Mouse (Mus musculus): ENCODE results near the gene Arhgef1.

Gene Arhgef1

DNA sequence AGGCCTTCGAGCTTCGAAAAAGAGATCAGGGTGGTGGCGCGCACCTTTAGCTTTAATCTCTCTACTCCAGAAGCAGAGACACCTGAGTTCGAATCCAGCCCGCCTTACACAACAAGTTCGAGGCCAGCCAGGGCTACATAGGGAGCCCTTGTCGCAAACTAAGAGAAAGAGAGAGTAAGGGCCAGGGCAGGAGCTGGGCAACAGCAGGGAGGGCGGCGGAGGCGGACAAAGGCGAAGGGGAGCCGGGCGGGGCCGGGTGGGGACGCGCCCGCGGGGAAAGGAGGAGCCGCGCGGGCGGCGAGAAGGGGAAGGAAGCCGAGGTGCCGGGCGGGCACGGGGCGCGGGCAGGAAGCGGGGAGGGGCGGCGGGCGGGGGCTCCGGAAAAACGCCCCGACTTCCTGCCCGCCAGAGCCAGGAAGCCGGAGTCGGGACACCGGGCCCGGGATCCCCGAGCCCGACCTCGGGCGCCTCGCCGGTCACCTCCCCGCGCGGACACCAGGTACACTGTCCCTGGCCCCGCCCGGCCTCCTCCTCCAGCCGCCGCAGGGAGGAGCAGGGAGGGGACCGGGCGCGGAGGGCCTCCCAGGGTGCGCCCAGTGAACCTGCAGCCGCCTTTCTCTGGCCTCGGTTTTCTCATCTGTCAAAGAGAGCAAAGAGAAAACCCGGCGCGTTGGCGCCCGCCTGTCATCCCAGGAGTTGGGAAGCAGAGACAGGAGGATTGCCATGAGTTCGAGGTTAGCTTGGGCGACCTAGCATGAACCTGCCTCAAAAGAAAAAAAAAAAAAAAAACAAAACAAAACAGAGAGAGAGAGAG lies at the start of gene Arhgef1:
TSS of gene Arhgef1 (plus strand) at position 283 of the 814 bp plus-strand sequence.
- DNase-seq: peak; percentile 53

- no peak for DNase-seq
Measured at GRCm38 (mm10) chr7:24853233-24853563, 49.5 kb upstream of the Arhgef1 start.

- no peak for DNase-seq
Measured at GRCm38 (mm10) chr7:24853695-24854094, 49.0 kb upstream of the Arhgef1 start.

GRCm38 (mm10) chr7:24856460-24857120 lies 46.1 kb upstream of the Arhgef1 start:
- no peak for DNase-seq

GRCm38 (mm10) chr7:24859234-24859633 lies 43.5 kb upstream of the Arhgef1 start:
- DNase-seq: no peak

- DNase-seq: no peak
Measured at GRCm38 (mm10) chr7:24861913-24862312, 40.8 kb upstream of the Arhgef1 start, which contains the start of gene Gm9844. TSS of gene Gm9844 (plus strand) at chr7:24862213.

DNA sequence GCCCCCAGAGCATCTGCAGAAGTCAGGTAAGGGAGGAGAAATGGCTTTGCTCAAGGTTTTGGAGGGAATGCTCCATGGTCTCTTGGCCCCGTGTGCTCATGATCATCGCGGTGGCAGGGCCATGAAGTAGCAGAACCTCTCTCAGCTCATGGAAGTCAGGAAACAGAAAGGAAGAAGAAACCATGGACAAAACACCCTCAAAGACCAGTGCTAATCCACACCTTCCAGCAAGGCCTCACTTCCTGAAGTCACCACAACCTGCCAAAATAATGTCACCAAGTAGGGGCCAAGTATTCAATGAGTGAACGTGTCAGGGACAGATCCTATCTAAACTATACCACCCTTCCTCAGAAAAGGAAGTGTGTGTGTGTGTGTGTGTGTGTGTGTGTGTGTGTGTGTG lies 39.9 kb upstream of the Arhgef1 start:
- no peak for DNase-seq

DNA sequence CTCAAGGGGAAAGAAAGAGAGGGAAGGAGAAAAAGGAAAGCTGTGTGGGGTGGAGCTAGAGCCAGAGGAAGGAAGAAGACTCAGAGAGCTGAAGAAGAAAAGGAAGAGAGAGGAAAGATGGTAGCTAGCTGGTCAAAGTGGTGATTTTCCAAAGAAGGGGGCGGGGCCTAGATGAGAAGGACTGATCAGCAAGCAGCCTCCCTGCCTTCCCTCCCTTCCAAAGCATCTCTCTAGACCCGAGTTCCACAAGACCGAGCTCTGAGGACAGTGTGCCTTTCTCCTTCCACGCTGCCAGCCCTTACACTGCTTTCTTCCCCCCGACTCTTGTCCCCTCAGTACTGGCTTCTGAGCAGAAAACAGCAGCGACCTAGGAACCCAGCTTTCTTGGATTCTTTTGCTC lies 38.6 kb upstream of the Arhgef1 start:
- DNase-seq: no peak

GRCm38 (mm10) chr7:24869080-24869479 lies 33.6 kb upstream of the Arhgef1 start:
- no peak for DNase-seq

DNA sequence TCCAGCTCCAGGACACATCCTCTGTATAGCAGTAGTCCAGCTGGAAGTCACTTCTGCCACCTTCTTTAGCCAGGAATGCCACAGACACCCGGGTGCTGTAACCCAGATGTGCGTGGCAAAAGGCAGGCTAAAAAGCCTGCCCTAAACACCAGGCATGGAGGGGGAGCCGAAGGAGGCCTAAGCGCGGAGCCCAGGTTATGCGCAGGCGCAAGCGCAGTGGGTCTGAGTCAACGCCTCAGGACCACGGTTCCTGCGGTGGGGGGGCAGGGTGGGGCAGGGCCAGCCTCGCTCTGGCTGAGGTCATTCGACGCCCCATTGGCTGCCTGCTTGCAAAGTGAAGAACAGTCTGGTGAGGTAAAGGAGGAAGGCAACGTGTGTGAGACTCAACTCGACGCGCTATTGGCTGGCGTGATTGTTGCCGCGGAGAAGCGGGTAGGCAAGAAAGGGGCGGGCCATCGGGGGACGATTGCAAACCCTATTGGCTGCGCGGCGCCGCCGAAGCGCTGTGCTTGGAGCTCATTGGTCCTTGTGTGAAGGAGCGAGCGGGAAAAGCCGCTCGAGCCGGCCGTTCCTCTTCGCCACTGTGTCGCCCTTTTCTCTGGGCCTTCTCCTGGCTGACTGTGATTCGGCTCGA lies 33.1 kb upstream of the Arhgef1 start, which contains the start of the genes Lypd4 and Dmrtc2:
TSS of gene Lypd4 (minus strand) at position 410 of the 634 bp plus-strand sequence.
TSS of gene Dmrtc2 (plus strand) at position 526 of the 634 bp plus-strand sequence.
- no peak for DNase-seq

DNA sequence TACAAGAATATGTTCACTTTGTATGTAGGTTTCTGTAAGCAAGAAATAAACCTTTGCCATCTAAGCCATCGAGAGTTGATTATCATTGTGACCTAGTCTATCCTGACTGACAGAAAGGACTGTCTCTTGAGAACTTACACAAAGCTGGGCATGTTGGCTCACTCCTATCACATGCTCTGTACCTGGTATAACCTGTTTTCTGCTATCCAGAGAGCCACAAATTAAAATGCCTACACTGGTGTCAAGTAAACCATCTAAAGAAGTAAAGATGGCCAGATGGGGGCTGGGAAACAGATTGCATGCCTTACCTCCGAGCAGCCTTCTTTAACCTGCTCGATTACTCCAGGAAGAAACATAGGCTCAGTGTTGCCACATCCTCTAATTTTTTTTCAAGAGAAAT lies 25.1 kb upstream of the Arhgef1 start:
- DNase-seq: no peak

GRCm38 (mm10) chr7:24879620-24880019 lies 23.1 kb upstream of the Arhgef1 start:
- no peak for DNase-seq

- no peak for DNase-seq
Measured at GRCm38 (mm10) chr7:24882416-24883199, 20.1 kb upstream of the Arhgef1 start.

- DNase-seq: peak; percentile 98
Measured at GRCm38 (mm10) chr7:24883896-24884692, 18.6 kb upstream of the Arhgef1 start, which contains the start of gene Rps19. TSS of gene Rps19 (plus strand) at chr7:24884371.

- DNase-seq: no peak
Measured at GRCm38 (mm10) chr7:24884693-24885291, 17.9 kb upstream of the Arhgef1 start.

DNA sequence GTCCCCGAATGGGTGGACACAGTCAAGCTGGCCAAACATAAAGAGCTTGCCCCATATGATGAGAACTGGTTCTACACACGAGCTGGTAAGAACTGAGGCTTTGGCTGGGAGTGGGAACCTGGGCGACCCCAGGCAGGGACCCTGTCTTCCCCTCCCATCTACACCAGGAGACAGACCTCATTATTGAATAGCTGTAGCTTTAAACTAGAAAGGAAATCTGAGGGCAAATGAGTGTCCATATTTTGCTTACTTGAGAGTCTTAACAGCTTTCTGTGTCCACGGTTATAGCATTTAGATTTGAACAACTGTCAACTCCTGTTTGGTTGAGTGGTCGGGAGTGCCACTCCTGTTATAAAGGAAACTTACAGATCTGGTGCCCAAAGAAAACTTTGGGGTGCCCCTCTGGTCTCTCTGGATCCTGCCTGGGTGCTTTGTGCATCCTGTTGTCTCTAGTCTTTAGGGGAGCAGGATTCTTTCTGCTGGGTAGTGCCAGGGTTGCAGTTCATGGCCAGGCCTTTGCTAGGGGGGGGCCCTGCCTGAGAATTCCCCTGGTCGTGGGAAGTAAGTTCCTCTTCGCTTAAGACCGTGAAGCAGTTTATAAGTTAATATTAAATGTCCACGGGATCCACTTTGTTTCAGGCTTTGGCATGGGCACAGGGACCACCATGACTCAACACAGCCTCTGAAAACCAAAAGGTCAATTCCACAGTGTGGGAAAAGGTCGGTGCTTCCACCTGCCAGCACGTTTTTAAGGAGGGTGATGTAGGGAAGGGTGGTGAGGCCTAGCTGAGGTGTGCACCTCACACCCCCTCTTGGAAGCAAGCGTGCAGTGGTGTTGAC lies 17.0 kb upstream of the Arhgef1 start:
- no peak for DNase-seq

DNA sequence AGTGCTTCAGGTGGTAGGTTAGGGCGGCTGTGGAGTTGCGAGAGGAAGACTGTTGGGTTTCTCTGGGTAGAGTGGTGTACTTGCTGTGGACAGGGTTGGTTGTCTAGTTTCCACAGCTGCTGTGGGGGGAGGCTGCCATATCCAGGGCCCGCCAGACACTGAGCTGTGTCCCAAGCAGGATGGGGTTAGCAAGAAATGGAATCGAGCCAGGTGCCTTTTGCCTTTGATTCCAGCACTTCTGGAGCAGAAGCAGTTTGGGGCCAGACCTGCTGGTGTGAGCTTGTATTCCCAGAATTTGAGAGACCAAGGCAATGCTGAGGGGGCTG lies 16.4 kb upstream of the Arhgef1 start:
- no peak for DNase-seq

DNA sequence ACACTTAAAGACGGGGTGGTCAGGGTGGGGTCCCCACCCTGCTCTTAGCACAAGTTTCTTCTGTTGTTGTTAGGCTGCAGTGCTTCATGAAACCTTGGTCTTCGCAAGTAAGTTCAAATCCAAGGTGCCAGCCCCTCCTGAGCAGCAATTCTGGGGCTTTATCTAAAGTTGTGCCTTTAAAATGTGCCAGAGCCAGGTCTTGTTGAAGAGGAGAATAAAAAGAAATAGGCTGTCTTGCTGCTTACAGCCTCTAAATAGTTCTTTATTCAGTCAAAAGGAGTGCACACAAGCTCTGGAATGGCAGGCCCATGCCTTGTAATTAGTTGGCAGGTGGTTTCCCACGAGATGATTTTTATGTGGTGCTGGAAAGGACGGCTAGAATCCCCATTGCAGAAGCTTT lies 15.6 kb upstream of the Arhgef1 start:
- DNase-seq: no peak

GRCm38 (mm10) chr7:24889431-24890220 lies 13.1 kb upstream of the Arhgef1 start:
- DNase-seq: no peak
